Mouse (Mus musculus) myocyte (in vitro differentiated cells): Measurements from ENCODE around the gene Lpp. TPM values are rescaled to one million over a fixed set of nuclear protein-coding genes. Genes with fewer than 3 reads are reported as not detected.

ENCODE experiments used
- H3K27me3 ChIP-seq: one replicate; pipeline ENCODE4 v1.6.1; 2011; ENCODE audit not compliant: control insufficient read depth, insufficient read depth, insufficient read length
- H3K36me3 ChIP-seq: one replicate; pipeline ENCODE4 v1.6.1; 2011; ENCODE audit not compliant: control insufficient read depth, insufficient read depth
- H3K4me2 ChIP-seq: one replicate; pipeline ENCODE4 v1.6.1; 2011; ENCODE audit warnings: low read depth, control low read depth
- H3K4me3 ChIP-seq: one replicate; pipeline ENCODE4 v1.5.1; 2011; ENCODE audit warnings: mild to moderate bottlenecking, control low read depth, moderate library complexity
- H3K79me2 ChIP-seq: one replicate; pipeline ENCODE4 v1.6.1; 2011; ENCODE audit not compliant: control insufficient read depth, insufficient read depth
- H3ac ChIP-seq: one replicate; pipeline ENCODE4 v1.6.1; 2011; ENCODE audit not compliant: control insufficient read depth, insufficient read length
- CEBPB ChIP-seq: IDR thresholded peaks from 2 replicates; pipeline ENCODE4 v1.6.1; 2011; ENCODE audit warnings: mild to moderate bottlenecking, moderate library complexity; ENCODE audit not compliant: poor library complexity, insufficient read depth, severe bottlenecking
- E2F4 ChIP-seq: IDR thresholded peaks from one replicate; pipeline ENCODE4 v1.6.1; 2011; ENCODE audit warnings: mild to moderate bottlenecking, control low read depth, moderate library complexity; ENCODE audit not compliant: insufficient read depth
- MAX ChIP-seq: IDR thresholded peaks from one replicate; pipeline ENCODE4 v1.6.1; 2011; ENCODE audit warnings: low read depth, mild to moderate bottlenecking, control low read depth
- MYOD1 ChIP-seq, 3 experiments: IDR thresholded peaks; one replicate each; pipeline ENCODE4 v1.6.1; 2011; ENCODE audit warnings: control low read depth in 2 of 3, low read depth in 2 of 3, mild to moderate bottlenecking in 2 of 3, moderate library complexity in 1 of 3; ENCODE audit not compliant: insufficient read length in 2 of 3, control insufficient read depth in 1 of 3
- MYOG ChIP-seq, 3 experiments: IDR thresholded peaks; one replicate each; pipeline ENCODE4 v1.6.1; 2011; ENCODE audit warnings: control low read depth in 2 of 3, low read depth in 2 of 3, mild to moderate bottlenecking in 2 of 3; ENCODE audit not compliant: insufficient read length in 2 of 3, control insufficient read depth in 1 of 3, insufficient read depth in 1 of 3
- POLR2A ChIP-seq: IDR thresholded peaks from one replicate; pipeline ENCODE4 v1.6.1; 2011; ENCODE audit warnings: low read depth, mild to moderate bottlenecking, control low read depth, moderate library complexity; ENCODE audit not compliant: insufficient read length
- POLR2AphosphoS2 ChIP-seq: IDR thresholded peaks from one replicate; pipeline ENCODE4 v1.6.1; 2011; ENCODE audit warnings: low read depth, control low read depth; ENCODE audit not compliant: insufficient read length
- REST ChIP-seq: IDR thresholded peaks from one replicate; pipeline ENCODE4 v1.6.1; 2011; ENCODE audit warnings: mild to moderate bottlenecking, control low read depth, moderate library complexity; ENCODE audit not compliant: insufficient read depth, insufficient read length
- SRF ChIP-seq: IDR thresholded peaks from one replicate; pipeline ENCODE4 v1.6.1; 2011; ENCODE audit warnings: low read depth; ENCODE audit not compliant: control insufficient read depth, insufficient read length
- TCF12 ChIP-seq: IDR thresholded peaks from one replicate; pipeline ENCODE4 v1.6.1; 2011; ENCODE audit warnings: mild to moderate bottlenecking, control low read depth; ENCODE audit not compliant: poor library complexity, insufficient read depth, severe bottlenecking
- TCF3 ChIP-seq: IDR thresholded peaks from one replicate; pipeline ENCODE4 v1.6.1; 2011; ENCODE audit warnings: low read depth, control low read depth; ENCODE audit not compliant: insufficient read length
- USF1 ChIP-seq: IDR thresholded peaks from one replicate; pipeline ENCODE4 v1.6.1; 2011; ENCODE audit warnings: low read depth, mild to moderate bottlenecking, control low read depth, moderate library complexity
- polyA plus RNA-seq: library from polyadenylated mRNA; unstranded; fragments of >200 nt; fragmentation: generic; extraction: Trizol; gene quantifications from one replicate; pipeline ENCODE4 v1.2.1, GENCODE M21; 2012; ENCODE audit warnings: missing spikeins

Gene Lpp
- polyA plus RNA-seq, 1 experiment = 4.8 TPM

DNA sequence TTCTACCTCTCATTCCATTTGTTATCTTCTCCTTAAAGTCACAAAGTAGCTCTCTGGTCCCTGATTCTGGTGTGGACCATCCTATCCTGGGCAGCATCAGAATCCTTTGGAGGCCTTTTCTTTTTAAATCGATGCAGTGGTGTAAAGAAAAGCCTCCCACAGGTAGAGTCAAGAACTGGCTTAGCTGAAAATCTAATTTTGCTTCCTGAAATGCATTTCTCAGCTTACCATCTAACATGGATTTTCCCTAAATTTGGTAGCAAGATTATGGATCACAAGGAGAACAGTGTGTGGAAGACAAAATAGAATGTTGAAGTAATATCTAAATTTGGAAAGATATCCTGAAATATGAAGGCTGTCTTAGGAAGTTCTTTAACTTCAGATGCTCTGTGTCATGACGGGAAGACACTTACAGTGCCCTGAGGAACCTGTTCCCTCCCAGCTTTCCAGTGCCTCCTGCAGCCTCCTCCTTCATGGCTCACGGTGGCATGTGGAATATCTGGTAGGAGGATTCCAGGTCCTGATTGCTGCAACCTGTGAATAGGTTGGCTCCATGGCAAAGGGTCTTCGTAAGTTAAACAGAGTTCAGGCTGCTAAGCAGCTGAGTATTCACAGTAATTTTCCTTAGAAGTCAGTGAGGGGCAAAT is 251.6 kb downstream of the Lpp start:
- TF ChIP-seq MAX = no peak
- TF ChIP-seq POLR2AphosphoS2 = no peak
- TF ChIP-seq MYOG (IDR thresholded peaks at IDR 0.05; ENCODE audit: control insufficient read depth in 1 of 3, insufficient read depth in 1 of 3, insufficient read length in 2 of 3, low read depth in 2 of 3) = no peak
- TF ChIP-seq E2F4 = no peak
- TF ChIP-seq USF1 = no peak
- TF ChIP-seq TCF3 = no peak
- no peak for TF ChIP-seq SRF
- TF ChIP-seq POLR2A = no peak
- TF ChIP-seq CEBPB = no peak
- TF ChIP-seq REST = no peak
- no peak for TF ChIP-seq TCF12
- TF ChIP-seq MYOD1 (IDR thresholded peaks at IDR 0.05; ENCODE audit: control insufficient read depth in 1 of 3, insufficient read length in 2 of 3, low read depth in 2 of 3) = no peak
- Histone ChIP-seq H3K4me3 (no peak overlapping the region), H3K36me3 (no peaks in the 10 kb centered on the region), H3K79me2 (peaks cover 21% of the 10 kb centered on the region), H3K27me3 (no peaks in the 10 kb centered on the region), H3ac (no peak overlapping the region), H3K4me2 (no peak overlapping the region)

DNA sequence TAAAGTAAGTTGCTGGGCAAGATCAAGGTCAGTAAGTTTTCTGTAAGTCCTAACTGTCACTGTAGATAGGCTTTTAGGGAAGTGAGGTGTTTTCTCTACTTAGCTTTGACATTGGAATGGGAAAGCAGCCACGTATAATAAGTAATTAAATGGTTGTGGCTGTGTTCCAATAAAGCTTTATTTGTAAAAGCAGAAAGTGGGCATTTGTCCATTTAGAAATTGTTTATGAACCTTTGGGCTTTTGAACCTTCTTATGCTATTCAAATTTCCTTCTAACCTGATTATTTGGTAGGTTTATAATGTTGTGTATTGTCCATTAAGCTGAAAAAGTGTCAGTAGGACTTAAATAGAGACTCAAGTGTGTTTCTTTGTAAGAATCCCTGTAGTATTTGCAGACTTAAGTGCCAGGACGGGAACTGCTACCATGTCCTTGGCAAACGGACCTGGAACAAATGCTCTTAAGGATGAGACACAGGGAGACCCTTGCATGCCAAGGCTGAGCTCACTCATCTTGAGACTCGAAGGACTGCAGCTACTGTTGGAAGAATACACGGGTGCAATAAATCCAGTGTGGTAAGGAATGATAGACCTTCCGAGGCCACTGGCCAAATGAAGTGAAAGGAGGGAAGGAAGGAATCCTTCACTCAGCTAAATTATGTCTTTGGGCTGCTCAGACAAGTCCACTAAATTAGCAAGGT is 252.7 kb downstream of the Lpp start:
- peaks cover 24% of the 10 kb centered on the region for H3K79me2 ChIP-seq
- H3K27me3 ChIP-seq = no peaks in the 10 kb centered on the region
- no peak overlapping the region for H3ac ChIP-seq
- H3K36me3 ChIP-seq = no peaks in the 10 kb centered on the region
- no peak overlapping the region for H3K4me3 ChIP-seq
- no peak overlapping the region for H3K4me2 ChIP-seq
- no peak for TF ChIP-seq USF1
- TF ChIP-seq MYOD1 (IDR thresholded peaks at IDR 0.05; ENCODE audit: control insufficient read depth in 1 of 3, insufficient read length in 2 of 3, low read depth in 2 of 3) = no peak
- no peak for TF ChIP-seq MAX
- no peak for TF ChIP-seq E2F4
- no peak for TF ChIP-seq REST
- TF ChIP-seq SRF = no peak
- no peak for TF ChIP-seq MYOG (IDR thresholded peaks at IDR 0.05; ENCODE audit: control insufficient read depth in 1 of 3, insufficient read depth in 1 of 3, insufficient read length in 2 of 3, low read depth in 2 of 3)
- TF ChIP-seq CEBPB = no peak

- Histone ChIP-seq H3ac (no peak overlapping the region), H3K27me3 (no peaks in the 10 kb centered on the region), H3K79me2 (peaks cover 12% of the 10 kb centered on the region), H3K4me3 (no peak overlapping the region), H3K36me3 (no peaks in the 10 kb centered on the region), H3K4me2 (no peak overlapping the region)
- no peak for TF ChIP-seq MYOD1 (IDR thresholded peaks at IDR 0.05; ENCODE audit: control insufficient read depth in 1 of 3, insufficient read length in 2 of 3, low read depth in 2 of 3)
- no peak for TF ChIP-seq CEBPB
- TF ChIP-seq MYOG (IDR thresholded peaks at IDR 0.05; ENCODE audit: control insufficient read depth in 1 of 3, insufficient read depth in 1 of 3, insufficient read length in 2 of 3, low read depth in 2 of 3) = no peak
- no peak for TF ChIP-seq USF1
- no peak for TF ChIP-seq REST
- no peak for TF ChIP-seq TCF12
- no peak for TF ChIP-seq E2F4
- TF ChIP-seq SRF = no peak
- no peak for TF ChIP-seq TCF3
- TF ChIP-seq MAX = no peak
- no peak for TF ChIP-seq POLR2A
- no peak for TF ChIP-seq POLR2AphosphoS2
Measured at GRCm38 (mm10) chr16:24651655-24652654, 258.6 kb downstream of the Lpp start.

- TF ChIP-seq TCF3 (no peak), TCF12 (no peak), POLR2AphosphoS2 (no peak), POLR2A (no peak), CEBPB (no peak), MYOG (IDR thresholded peaks at IDR 0.05; ENCODE audit: control insufficient read depth in 1 of 3, insufficient read depth in 1 of 3, insufficient read length in 2 of 3, low read depth in 2 of 3) (no peak), E2F4 (no peak), REST (no peak), MAX (no peak), MYOD1 (IDR thresholded peaks at IDR 0.05; ENCODE audit: control insufficient read depth in 1 of 3, insufficient read length in 2 of 3, low read depth in 2 of 3) (no peak), SRF (no peak), USF1 (no peak)
- no peaks in the 10 kb centered on the region for H3K36me3 ChIP-seq
Measured at GRCm38 (mm10) chr16:24653041-24653440, 259.7 kb downstream of the Lpp start.

More at GRCm38 (mm10) chr16:24653041-24653440, 259.7 kb downstream of the Lpp start:
- H3K79me2 ChIP-seq = peaks cover 8% of the 10 kb centered on the region
- H3ac ChIP-seq = no peak overlapping the region
- no peaks in the 10 kb centered on the region for H3K27me3 ChIP-seq
- no peak overlapping the region for H3K4me3 ChIP-seq
- no peak overlapping the region for H3K4me2 ChIP-seq
